Mouse (Mus musculus): ENCODE results near the gene Slc35g3. TPM values are rescaled to one million over a fixed set of nuclear protein-coding genes. Genes with fewer than 3 reads are reported as not detected.

Slc35g3 gene
- polyA plus RNA-seq, 1 experiment: 0.26 TPM

DNA sequence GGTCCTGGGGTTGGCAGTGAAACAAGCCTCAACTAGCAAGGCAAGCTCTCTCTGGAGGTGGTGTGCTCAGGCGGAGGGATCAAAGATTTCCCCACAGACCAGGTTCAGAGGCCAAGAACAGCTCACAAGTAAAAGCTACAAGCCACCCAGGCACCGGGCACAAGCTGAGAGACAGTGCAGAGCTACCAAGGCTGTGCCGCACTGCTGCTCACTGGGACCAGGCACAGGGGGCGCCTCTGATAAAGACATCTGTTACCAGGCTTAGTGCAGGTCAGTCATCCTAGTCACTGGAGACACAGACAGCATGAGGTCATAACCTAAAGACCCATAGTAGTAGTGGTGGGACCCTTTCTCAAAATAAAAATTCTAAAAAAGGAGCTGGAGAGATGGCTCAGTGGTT is 44.8 kb downstream of the Slc35g3 start:
- Histone ChIP-seq H3K27me3 (ENCODE audit: control insufficient read depth, insufficient read depth, insufficient read length) (no peaks in the 10 kb centered on the region), H3ac (ENCODE audit: control insufficient read depth, insufficient read length) (no peak overlapping the region), H3K79me2 (ENCODE audit: control insufficient read depth, insufficient read depth) (no peaks in the 10 kb centered on the region), H3K4me2 (ENCODE audit: low read depth) (no peak overlapping the region), H3K36me3 (ENCODE audit: control insufficient read depth, insufficient read depth) (no peaks in the 10 kb centered on the region), H3K4me3 (no peak overlapping the region)
- TF ChIP-seq TCF12 (IDR thresholded peaks at IDR 0.05; ENCODE audit: insufficient read depth, poor library complexity, severe bottlenecking) (no peak), POLR2AphosphoS2 (IDR thresholded peaks at IDR 0.05; ENCODE audit: insufficient read length, low read depth) (no peak), E2F4 (IDR thresholded peaks at IDR 0.05; ENCODE audit: insufficient read depth) (no peak), CEBPB (IDR thresholded peaks at IDR 0.05; ENCODE audit: insufficient read depth, poor library complexity, severe bottlenecking) (no peak), POLR2A (IDR thresholded peaks at IDR 0.05; ENCODE audit: insufficient read length, low read depth) (no peak), MYOG (IDR thresholded peaks at IDR 0.05; ENCODE audit: control insufficient read depth in 1 of 3, insufficient read depth in 1 of 3, insufficient read length in 2 of 3, low read depth in 2 of 3) (no peak), SRF (IDR thresholded peaks at IDR 0.05; ENCODE audit: control insufficient read depth, insufficient read length, low read depth) (no peak), MAX (IDR thresholded peaks at IDR 0.05; ENCODE audit: low read depth) (no peak), REST (IDR thresholded peaks at IDR 0.05; ENCODE audit: insufficient read depth, insufficient read length) (no peak), TCF3 (IDR thresholded peaks at IDR 0.05; ENCODE audit: insufficient read length, low read depth) (no peak)

DNA sequence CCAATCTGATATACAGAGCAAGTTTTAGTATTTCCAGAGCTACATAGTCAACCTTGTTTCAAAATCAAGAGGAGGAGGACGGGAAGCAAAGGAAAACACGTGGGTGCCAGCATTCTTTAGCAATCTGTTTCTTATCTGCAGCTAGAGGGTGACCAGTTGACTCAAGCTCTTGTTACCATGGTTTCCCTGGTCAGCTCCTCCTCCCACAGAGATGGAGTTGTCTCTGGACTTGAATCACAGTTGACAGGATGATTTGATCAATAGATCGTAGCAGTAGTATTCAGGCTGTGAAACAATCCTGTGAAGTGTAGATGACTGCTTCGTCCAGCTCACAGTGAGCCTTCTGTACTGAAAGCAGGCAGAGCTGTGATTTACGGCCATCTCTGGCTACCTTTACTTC is 45.8 kb downstream of the Slc35g3 start:
- no peak overlapping the region for H3K4me2 ChIP-seq (ENCODE audit: low read depth)
- H3K79me2 ChIP-seq (ENCODE audit: control insufficient read depth, insufficient read depth): no peaks in the 10 kb centered on the region
- H3K4me3 ChIP-seq: no peak overlapping the region
- no peak overlapping the region for H3ac ChIP-seq (ENCODE audit: control insufficient read depth, insufficient read length)
- TF ChIP-seq MYOD1 (IDR thresholded peaks at IDR 0.05; ENCODE audit: control insufficient read depth in 1 of 3, insufficient read length in 2 of 3, low read depth in 2 of 3) (no peak), CEBPB (IDR thresholded peaks at IDR 0.05; ENCODE audit: insufficient read depth, poor library complexity, severe bottlenecking) (0 out of 2 replicates have a peak, but pooled peaks have one; percentile 16)
- no peaks in the 10 kb centered on the region for H3K36me3 ChIP-seq (ENCODE audit: control insufficient read depth, insufficient read depth)
- H3K27me3 ChIP-seq (ENCODE audit: control insufficient read depth, insufficient read depth, insufficient read length): no peaks in the 10 kb centered on the region

DNA sequence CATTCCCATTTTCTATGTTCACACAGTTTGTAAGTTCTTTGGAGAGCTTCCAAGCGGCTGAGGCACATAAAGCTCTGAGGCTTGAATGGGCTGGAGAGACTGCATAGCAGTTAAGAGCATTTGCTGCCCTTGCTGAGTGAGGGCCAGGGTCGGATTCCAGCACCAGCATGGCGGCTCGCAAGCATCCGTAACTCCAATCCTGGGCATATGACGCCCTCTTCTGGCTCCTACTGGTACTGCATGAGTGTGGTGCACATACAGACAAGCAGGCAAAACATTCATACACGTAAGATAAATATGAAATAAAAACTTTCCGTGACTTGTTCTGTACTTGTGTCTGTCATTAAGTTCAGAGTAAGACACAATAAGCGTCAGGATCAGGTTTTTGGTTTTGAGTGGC is 46.3 kb downstream of the Slc35g3 start:
- no peak for TF ChIP-seq MAX (IDR thresholded peaks at IDR 0.05; ENCODE audit: low read depth)
- no peak for TF ChIP-seq E2F4 (IDR thresholded peaks at IDR 0.05; ENCODE audit: insufficient read depth)
- no peak for TF ChIP-seq TCF12 (IDR thresholded peaks at IDR 0.05; ENCODE audit: insufficient read depth, poor library complexity, severe bottlenecking)
- no peak for TF ChIP-seq POLR2A (IDR thresholded peaks at IDR 0.05; ENCODE audit: insufficient read length, low read depth)
- TF ChIP-seq TCF3 (IDR thresholded peaks at IDR 0.05; ENCODE audit: insufficient read length, low read depth): no peak
- TF ChIP-seq CEBPB (IDR thresholded peaks at IDR 0.05; ENCODE audit: insufficient read depth, poor library complexity, severe bottlenecking): no peak
- TF ChIP-seq POLR2AphosphoS2 (IDR thresholded peaks at IDR 0.05; ENCODE audit: insufficient read length, low read depth): no peak
- no peak for TF ChIP-seq MYOG (IDR thresholded peaks at IDR 0.05; ENCODE audit: control insufficient read depth in 1 of 3, insufficient read depth in 1 of 3, insufficient read length in 2 of 3, low read depth in 2 of 3)
- TF ChIP-seq USF1 (IDR thresholded peaks at IDR 0.05; ENCODE audit: low read depth): no peak
- no peak for TF ChIP-seq REST (IDR thresholded peaks at IDR 0.05; ENCODE audit: insufficient read depth, insufficient read length)
- TF ChIP-seq MYOD1 (IDR thresholded peaks at IDR 0.05; ENCODE audit: control insufficient read depth in 1 of 3, insufficient read length in 2 of 3, low read depth in 2 of 3): no peak
- TF ChIP-seq SRF (IDR thresholded peaks at IDR 0.05; ENCODE audit: control insufficient read depth, insufficient read length, low read depth): no peak
- no peaks in the 10 kb centered on the region for H3K27me3 ChIP-seq (ENCODE audit: control insufficient read depth, insufficient read depth, insufficient read length)
- H3K4me3 ChIP-seq: no peak overlapping the region
- H3K79me2 ChIP-seq (ENCODE audit: control insufficient read depth, insufficient read depth): no peaks in the 10 kb centered on the region
- no peaks in the 10 kb centered on the region for H3K36me3 ChIP-seq (ENCODE audit: control insufficient read depth, insufficient read depth)
- no peak overlapping the region for H3ac ChIP-seq (ENCODE audit: control insufficient read depth, insufficient read length)
- no peak overlapping the region for H3K4me2 ChIP-seq (ENCODE audit: low read depth)

DNA sequence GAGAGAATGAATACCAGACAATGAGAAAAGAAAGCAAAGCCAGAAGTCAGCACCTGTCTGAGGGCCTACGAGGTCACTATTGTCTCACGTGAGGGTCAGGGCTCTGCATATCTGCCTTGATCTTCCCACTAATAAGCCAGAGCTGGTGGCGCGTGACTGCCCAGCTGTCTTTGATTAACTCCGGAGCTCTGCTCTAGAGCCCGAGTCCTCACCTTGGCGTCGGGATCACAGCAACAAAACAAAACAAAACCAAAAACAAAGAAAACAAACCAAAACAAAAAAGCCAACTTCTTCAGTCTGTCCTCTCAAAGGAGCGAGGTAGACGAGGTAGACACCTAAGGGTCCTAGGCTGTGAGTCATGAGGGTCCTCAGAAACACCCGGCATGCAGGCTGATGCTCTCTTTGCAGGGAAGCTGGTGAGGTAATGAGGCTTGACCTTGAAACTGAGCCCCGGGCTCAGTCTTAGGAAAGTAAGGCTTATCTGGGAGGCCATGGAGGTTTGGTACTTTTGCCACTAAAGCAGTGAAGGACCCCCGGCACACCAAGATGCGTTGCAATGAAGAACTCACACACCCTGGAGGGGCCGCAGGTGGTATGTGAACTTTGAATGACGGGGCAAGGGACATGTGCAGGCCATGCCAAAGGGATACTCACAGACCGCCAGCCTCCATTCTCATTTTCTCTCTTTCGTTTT is 47.0 kb downstream of the Slc35g3 start:
- no peaks in the 10 kb centered on the region for H3K27me3 ChIP-seq (ENCODE audit: control insufficient read depth, insufficient read depth, insufficient read length)
- TF ChIP-seq TCF12 (IDR thresholded peaks at IDR 0.05; ENCODE audit: insufficient read depth, poor library complexity, severe bottlenecking): no peak
- peak in 1 of 3 experiments; percentile 18 for TF ChIP-seq MYOD1 (IDR thresholded peaks at IDR 0.05; ENCODE audit: control insufficient read depth in 1 of 3, insufficient read length in 2 of 3, low read depth in 2 of 3)
- TF ChIP-seq MYOG (IDR thresholded peaks at IDR 0.05; ENCODE audit: control insufficient read depth in 1 of 3, insufficient read depth in 1 of 3, insufficient read length in 2 of 3, low read depth in 2 of 3): no peak
- no peak overlapping the region for H3K4me3 ChIP-seq
- no peaks in the 10 kb centered on the region for H3K36me3 ChIP-seq (ENCODE audit: control insufficient read depth, insufficient read depth)
- no peaks in the 10 kb centered on the region for H3K79me2 ChIP-seq (ENCODE audit: control insufficient read depth, insufficient read depth)
- H3ac ChIP-seq (ENCODE audit: control insufficient read depth, insufficient read length): no peak overlapping the region
- H3K4me2 ChIP-seq (ENCODE audit: low read depth): no peak overlapping the region

DNA sequence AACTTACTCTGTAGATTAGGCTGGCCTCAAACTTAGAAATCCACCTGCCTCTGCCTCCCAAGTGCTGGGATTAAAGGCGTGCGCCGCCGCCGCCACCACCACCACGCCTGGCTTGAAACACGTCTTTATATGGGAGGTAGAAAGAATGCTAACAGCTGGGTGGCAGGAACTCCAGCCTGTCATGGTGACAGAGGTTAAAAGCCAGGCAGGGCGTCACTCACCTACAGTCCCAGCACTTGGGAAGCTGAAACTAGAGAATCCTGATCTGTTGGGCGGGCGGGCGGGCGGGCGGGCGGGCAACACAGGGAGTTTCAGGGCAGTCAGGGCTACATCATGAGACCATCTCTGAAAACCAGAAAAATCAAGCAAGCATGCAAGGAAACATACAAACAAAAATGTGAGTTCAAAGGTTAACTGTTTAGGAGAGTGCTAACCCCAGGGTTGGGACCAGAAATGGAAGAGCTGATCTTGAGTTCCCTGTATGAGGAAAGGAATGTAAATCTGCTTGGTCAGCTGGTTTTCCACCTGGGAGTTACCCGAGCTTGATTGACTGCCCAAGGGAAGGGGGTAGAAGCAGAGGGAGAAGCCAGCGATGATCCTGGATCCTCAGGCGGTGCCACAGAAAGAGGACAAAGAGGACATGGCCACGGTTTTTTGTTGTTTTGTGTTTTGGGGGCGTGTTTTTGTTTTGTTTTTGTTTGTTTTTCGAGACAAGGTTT is 48.7 kb downstream of the Slc35g3 start:
- Histone ChIP-seq H3K27me3 (ENCODE audit: control insufficient read depth, insufficient read depth, insufficient read length) (no peaks in the 10 kb centered on the region), H3K4me3 (no peak overlapping the region), H3K4me2 (ENCODE audit: low read depth) (no peak overlapping the region), H3K79me2 (ENCODE audit: control insufficient read depth, insufficient read depth) (no peaks in the 10 kb centered on the region), H3K36me3 (ENCODE audit: control insufficient read depth, insufficient read depth) (no peaks in the 10 kb centered on the region), H3ac (ENCODE audit: control insufficient read depth, insufficient read length) (no peak overlapping the region)
- TF ChIP-seq MAX (IDR thresholded peaks at IDR 0.05; ENCODE audit: low read depth) (no peak), USF1 (IDR thresholded peaks at IDR 0.05; ENCODE audit: low read depth) (no peak), E2F4 (IDR thresholded peaks at IDR 0.05; ENCODE audit: insufficient read depth) (no peak), TCF12 (IDR thresholded peaks at IDR 0.05; ENCODE audit: insufficient read depth, poor library complexity, severe bottlenecking) (no peak), MYOG (IDR thresholded peaks at IDR 0.05; ENCODE audit: control insufficient read depth in 1 of 3, insufficient read depth in 1 of 3, insufficient read length in 2 of 3, low read depth in 2 of 3) (no peak), CEBPB (IDR thresholded peaks at IDR 0.05; ENCODE audit: insufficient read depth, poor library complexity, severe bottlenecking) (no peak), SRF (IDR thresholded peaks at IDR 0.05; ENCODE audit: control insufficient read depth, insufficient read length, low read depth) (no peak), REST (IDR thresholded peaks at IDR 0.05; ENCODE audit: insufficient read depth, insufficient read length) (no peak)

Measured in myocyte (in vitro differentiated cells).